Mouse (Mus musculus) kidney, adult 11 months (tissue): Measurements from ENCODE around the gene Bloc1s1.

Source experiments
- DNase-seq: peaks from one replicate; pipeline ENCODE4 v3.0.0; 2022

Bloc1s1 gene

GRCm38 (mm10) chr10:128904812-128905211 is 19.0 kb downstream of the Bloc1s1 start:
- peak; percentile 73 for DNase-seq

- peak; percentile 75 for DNase-seq
Measured at GRCm38 (mm10) chr10:128902409-128902988, 21.3 kb downstream of the Bloc1s1 start.

GRCm38 (mm10) chr10:128901409-128901808 is 22.4 kb downstream of the Bloc1s1 start:
- DNase-seq = no peak

- peak; percentile 7 for DNase-seq
Measured at GRCm38 (mm10) chr10:128900698-128901097, 23.1 kb downstream of the Bloc1s1 start, which contains the start of gene Cd63. Cd63 (plus strand) TSS chr10:128900989.

GRCm38 (mm10) chr10:128899759-128900490 is 23.9 kb downstream of the Bloc1s1 start:
- DNase-seq = peak; percentile 89

GRCm38 (mm10) chr10:128897501-128897900 is 26.3 kb downstream of the Bloc1s1 start:
- no peak for DNase-seq

GRCm38 (mm10) chr10:128896807-128897206 is 27.0 kb downstream of the Bloc1s1 start:
- DNase-seq = no peak

GRCm38 (mm10) chr10:128895952-128896693 is 27.7 kb downstream of the Bloc1s1 start:
- DNase-seq = peak; percentile 67

- peak; percentile 80 for DNase-seq
Measured at GRCm38 (mm10) chr10:128895437-128895836, 28.4 kb downstream of the Bloc1s1 start.

- DNase-seq = no peak
Measured at GRCm38 (mm10) chr10:128892246-128892645, 31.6 kb downstream of the Bloc1s1 start.

GRCm38 (mm10) chr10:128891296-128892094 is 32.3 kb downstream of the Bloc1s1 start, which contains the start of gene Gdf11:
Gdf11 (minus strand) TSS chr10:128891718.
- peak; percentile 29 for DNase-seq

- no peak for DNase-seq
Measured at GRCm38 (mm10) chr10:128890383-128891295, 33.2 kb downstream of the Bloc1s1 start.

GRCm38 (mm10) chr10:128889846-128890245 is 34.0 kb downstream of the Bloc1s1 start:
- DNase-seq = no peak

- DNase-seq = no peak
Measured at GRCm38 (mm10) chr10:128888941-128889827, 34.7 kb downstream of the Bloc1s1 start.

- peak; percentile 65 for DNase-seq
Measured at GRCm38 (mm10) chr10:128882067-128882466, 41.8 kb downstream of the Bloc1s1 start.

GRCm38 (mm10) chr10:128878811-128879210 is 45.0 kb downstream of the Bloc1s1 start:
- no peak for DNase-seq

GRCm38 (mm10) chr10:128878291-128878690 is 45.5 kb downstream of the Bloc1s1 start:
- DNase-seq = no peak

- DNase-seq = no peak
Measured at GRCm38 (mm10) chr10:128870341-128870740, 53.5 kb downstream of the Bloc1s1 start.
